Mouse (Mus musculus): ENCODE measurements around the gene Phactr1. TPM values are rescaled to one million over a fixed set of nuclear protein-coding genes. Genes with fewer than 3 reads are reported as not detected.
A peak's percentile ranks its signal among the peaks of the same experiment; 100 is the strongest.

Phactr1 gene
- polyA plus RNA-seq, 1 experiment from 2014 or later = 0.08 TPM

GRCm38 (mm10) chr13:43057104-43057503, 376.7 kb downstream of the Phactr1 start:
- DNase-seq (ENCODE audit: low read depth, low spot score) (no peak), ATAC-seq (no peak)
- H3K27me3 ChIP-seq = peaks cover 3% of the 10 kb centered on the region
- ChIA-PET CTCF (no interaction called here), POLR2A (no interaction called here)
- in situ Hi-C loops (cut with MboI; ENCODE audit: low pct_unique_long_range_greater_than_20kb) = no loop called here
- no peak for TF ChIP-seq CTCF (IDR thresholded peaks at IDR 0.05)

GRCm38 (mm10) chr13:43063355-43063754, 382.9 kb downstream of the Phactr1 start:
- CTCF ChIA-PET = no interaction called here

GRCm38 (mm10) chr13:43068716-43069265, 388.4 kb downstream of the Phactr1 start:
- ChIA-PET CTCF (interaction anchor here (1.7 kb wide), 1 partner anchor 14 kb away, joined by 5 read pairs; no protein-coding TSS in a partner anchor), POLR2A (no interaction called here)
- DNase-seq (ENCODE audit: low read depth, low spot score) (peak; percentile 57), ATAC-seq (peak; percentile 39)
- TF ChIP-seq CTCF (IDR thresholded peaks at IDR 0.05) = no peak
- in situ Hi-C loops (cut with MboI; ENCODE audit: low pct_unique_long_range_greater_than_20kb) = no loop called here
- no peaks in the 10 kb centered on the region for H3K27me3 ChIP-seq

More at GRCm38 (mm10) chr13:43063355-43063754, 382.9 kb downstream of the Phactr1 start:
- H3K27me3 ChIP-seq = no peaks in the 10 kb centered on the region
- ATAC-seq (no peak), DNase-seq (ENCODE audit: low read depth, low spot score) (no peak)
- POLR2A ChIA-PET = no interaction called here
- in situ Hi-C loops (cut with MboI; ENCODE audit: low pct_unique_long_range_greater_than_20kb) = no loop called here
- TF ChIP-seq CTCF (IDR thresholded peaks at IDR 0.05) = no peak

GRCm38 (mm10) chr13:43070496-43070895, 390.1 kb downstream of the Phactr1 start:
- TF ChIP-seq CTCF (IDR thresholded peaks at IDR 0.05) = no peak
- ATAC-seq = no peak
- POLR2A ChIA-PET = interaction anchor here (0.6 kb wide), 2 partner anchors 112 to 471 kb away, joined by 3 read pairs; no protein-coding TSS in a partner anchor
- no peak for DNase-seq (ENCODE audit: low read depth, low spot score)
- CTCF ChIA-PET = interaction anchor here (1.7 kb wide), 1 partner anchor 13 kb away, joined by 5 read pairs; no protein-coding TSS in a partner anchor
- no peaks in the 10 kb centered on the region for H3K27me3 ChIP-seq
- in situ Hi-C loops (cut with MboI; ENCODE audit: low pct_unique_long_range_greater_than_20kb) = no loop called here

- DNase-seq (ENCODE audit: low read depth, low spot score) (no peak), ATAC-seq (no peak)
- in situ Hi-C loops (cut with MboI; ENCODE audit: low pct_unique_long_range_greater_than_20kb) = no loop called here
- ChIA-PET POLR2A (interaction anchor here (0.6 kb wide), 2 partner anchors 112 to 472 kb away, joined by 3 read pairs; no protein-coding TSS in a partner anchor), CTCF (no interaction called here)
- no peak for TF ChIP-seq CTCF (IDR thresholded peaks at IDR 0.05)
- H3K27me3 ChIP-seq = no peaks in the 10 kb centered on the region
Measured at GRCm38 (mm10) chr13:43070971-43071370, 390.5 kb downstream of the Phactr1 start.

GRCm38 (mm10) chr13:43075456-43075855, 395.0 kb downstream of the Phactr1 start:
- no peaks in the 10 kb centered on the region for H3K27me3 ChIP-seq
- ATAC-seq = no peak
- in situ Hi-C loops (cut with MboI; ENCODE audit: low pct_unique_long_range_greater_than_20kb) = no loop called here
- POLR2A ChIA-PET = interaction anchor here (0.6 kb wide), 1 partner anchor 19 kb away, joined by 3 read pairs; no protein-coding TSS in a partner anchor
- no peak for TF ChIP-seq CTCF (IDR thresholded peaks at IDR 0.05)
- CTCF ChIA-PET = no interaction called here
- DNase-seq (ENCODE audit: low read depth, low spot score) = no peak

GRCm38 (mm10) chr13:43077485-43077884, 397.1 kb downstream of the Phactr1 start:
- DNase-seq (ENCODE audit: low read depth, low spot score) = no peak
- ChIA-PET CTCF (no interaction called here), POLR2A (no interaction called here)
- TF ChIP-seq CTCF (IDR thresholded peaks at IDR 0.05) = no peak
- in situ Hi-C loops (cut with MboI; ENCODE audit: low pct_unique_long_range_greater_than_20kb) = no loop called here
- no peak for ATAC-seq
- no peaks in the 10 kb centered on the region for H3K27me3 ChIP-seq

GRCm38 (mm10) chr13:43085226-43085625, 404.8 kb downstream of the Phactr1 start:
- POLR2A ChIA-PET = interaction anchor here (0.8 to 1.0 kb wide), 2 partner anchors 58 to 68 kb away, joined by 3 read pairs; no protein-coding TSS in a partner anchor
- peak; percentile 44 for ATAC-seq
- TF ChIP-seq CTCF (IDR thresholded peaks at IDR 0.05) = no peak
- DNase-seq (ENCODE audit: low read depth, low spot score) = peak; percentile 34
- H3K27me3 ChIP-seq = no peaks in the 10 kb centered on the region
- CTCF ChIA-PET = interaction anchor here (1.2 kb wide), 1 partner anchor 9 kb away, joined by 5 read pairs; no protein-coding TSS in a partner anchor
- in situ Hi-C loops (cut with MboI; ENCODE audit: low pct_unique_long_range_greater_than_20kb) = loop anchor here (10.0 kb wide), 1 partner anchor 250 kb away; no protein-coding TSS in a partner anchor

- in situ Hi-C loops (cut with MboI; ENCODE audit: low pct_unique_long_range_greater_than_20kb) = no loop called here
- DNase-seq (ENCODE audit: low read depth, low spot score) = no peak
- H3K27me3 ChIP-seq = no peaks in the 10 kb centered on the region
- ChIA-PET CTCF (interaction anchor here (0.7 to 1.6 kb wide), 3 partner anchors 9 to 259 kb away, joined by 3 to 5 read pairs (median 5); no protein-coding TSS in a partner anchor), POLR2A (interaction anchor here (0.5 to 0.6 kb wide), 2 partner anchors 19 to 813 kb away, joined by 3 read pairs; no protein-coding TSS in a partner anchor)
- ATAC-seq = no peak
- peak; percentile 76 for TF ChIP-seq CTCF (IDR thresholded peaks at IDR 0.05)
Measured at GRCm38 (mm10) chr13:43094365-43094764, 413.9 kb downstream of the Phactr1 start.

GRCm38 (mm10) chr13:43102943-43103342, 422.5 kb downstream of the Phactr1 start:
- no peak for DNase-seq (ENCODE audit: low read depth, low spot score)
- no peaks in the 10 kb centered on the region for H3K27me3 ChIP-seq
- POLR2A ChIA-PET = no interaction called here
- in situ Hi-C loops (cut with MboI; ENCODE audit: low pct_unique_long_range_greater_than_20kb) = no loop called here
- CTCF ChIA-PET = interaction anchor here (1.0 kb wide), 2 partner anchors 8 to 9 kb away, joined by 3 to 4 read pairs; no protein-coding TSS in a partner anchor
- ATAC-seq = no peak
- TF ChIP-seq CTCF (IDR thresholded peaks at IDR 0.05) = no peak

GRCm38 (mm10) chr13:43104496-43104895, 424.1 kb downstream of the Phactr1 start:
- no peak for ATAC-seq
- POLR2A ChIA-PET = no interaction called here

More at GRCm38 (mm10) chr13:43104496-43104895, 424.1 kb downstream of the Phactr1 start:
- in situ Hi-C loops (cut with MboI; ENCODE audit: low pct_unique_long_range_greater_than_20kb) = no loop called here
- TF ChIP-seq CTCF (IDR thresholded peaks at IDR 0.05) = peak; percentile 29
- no peaks in the 10 kb centered on the region for H3K27me3 ChIP-seq
- no peak for DNase-seq (ENCODE audit: low read depth, low spot score)
- CTCF ChIA-PET = no interaction called here

Measured in Patski (cell line).